Mouse (Mus musculus): ENCODE measurements around the gene Gan.

Gan gene

GRCm38 (mm10) chr8:117200803-117201202 is 42.9 kb downstream of the Gan start:
- DNase-seq (ENCODE audit: low spot score), result no peak

- DNase-seq (ENCODE audit: low spot score), result no peak
These were observed 43.5 kb downstream of the Gan start for GRCm38 (mm10) chr8:117201221-117202017.

GRCm38 (mm10) chr8:117203085-117203484 is 45.1 kb downstream of the Gan start:
- no peak for DNase-seq (ENCODE audit: low spot score)

- DNase-seq (ENCODE audit: low spot score), result no peak
These were observed 47.9 kb downstream of the Gan start for GRCm38 (mm10) chr8:117205884-117206283.

- DNase-seq (ENCODE audit: low spot score), result no peak
These were observed 48.7 kb downstream of the Gan start for GRCm38 (mm10) chr8:117206636-117207035.

- no peak for DNase-seq (ENCODE audit: low spot score)
These were observed 51.2 kb downstream of the Gan start for GRCm38 (mm10) chr8:117209150-117209549.

- no peak for DNase-seq (ENCODE audit: low spot score)
These were observed 54.2 kb downstream of the Gan start for GRCm38 (mm10) chr8:117212100-117212499.

GRCm38 (mm10) chr8:117217724-117218123 is 59.8 kb downstream of the Gan start:
- no peak for DNase-seq (ENCODE audit: low spot score)

GRCm38 (mm10) chr8:117222396-117222795 is 64.5 kb downstream of the Gan start:
- no peak for DNase-seq (ENCODE audit: low spot score)

- DNase-seq (ENCODE audit: low spot score), result peak; percentile 71
These were observed 66.7 kb downstream of the Gan start for GRCm38 (mm10) chr8:117224630-117225029.

- no peak for DNase-seq (ENCODE audit: low spot score)
These were observed 68.4 kb downstream of the Gan start for GRCm38 (mm10) chr8:117226306-117226705.

GRCm38 (mm10) chr8:117227339-117227738 is 69.4 kb downstream of the Gan start:
- DNase-seq (ENCODE audit: low spot score), result no peak

- DNase-seq (ENCODE audit: low spot score), result no peak
These were observed 75.3 kb downstream of the Gan start for GRCm38 (mm10) chr8:117233199-117233598.

- no peak for DNase-seq (ENCODE audit: low spot score)
These were observed 78.6 kb downstream of the Gan start for GRCm38 (mm10) chr8:117236531-117236930.

GRCm38 (mm10) chr8:117240326-117240725 is 82.4 kb downstream of the Gan start:
- no peak for DNase-seq (ENCODE audit: low spot score)

- DNase-seq (ENCODE audit: low spot score), result no peak
These were observed 83.0 kb downstream of the Gan start for GRCm38 (mm10) chr8:117240841-117241494.

GRCm38 (mm10) chr8:117241848-117242247 is 83.9 kb downstream of the Gan start:
- no peak for DNase-seq (ENCODE audit: low spot score)

- no peak for DNase-seq (ENCODE audit: low spot score)
These were observed 84.4 kb downstream of the Gan start for GRCm38 (mm10) chr8:117242286-117242685.

GRCm38 (mm10) chr8:117244601-117245000 is 86.7 kb downstream of the Gan start:
- DNase-seq (ENCODE audit: low spot score), result no peak

- no peak for DNase-seq (ENCODE audit: low spot score)
These were observed 90.4 kb downstream of the Gan start for GRCm38 (mm10) chr8:117248341-117248740.

- no peak for DNase-seq (ENCODE audit: low spot score)
These were observed 93.2 kb downstream of the Gan start for GRCm38 (mm10) chr8:117251086-117251681.

- DNase-seq (ENCODE audit: low spot score), result no peak
These were observed 94.7 kb downstream of the Gan start for GRCm38 (mm10) chr8:117252650-117253049.
